Mouse (Mus musculus) left cerebral cortex, postnatal 14 days (tissue): ENCODE results near the gene Rtp4. TPM values are rescaled to one million over a fixed set of nuclear protein-coding genes. Genes with fewer than 3 reads are reported as not detected.

Experiments used
- DNase-seq, 2 experiments: peaks; one replicate each; pipeline ENCODE4 v3.0.0; 2021 to 2022; ENCODE audit warnings: low spot score in 2 of 2, mixed read lengths in 1 of 2
- intact Hi-C: fragments of 180-260 bp; cut with DNase I; formaldehyde crosslinking; loops from one replicate; pipeline ENCODE4 v1.15.1; 2025
- total RNA-seq, 2 experiments: library from RNA; stranded (reverse); gene quantifications; 2 replicates each; pipeline ENCODE4 v1.2.3; 2021

The Rtp4 gene
- total RNA-seq, 2 experiments from 2014 or later, result 0.62 to 1.4 TPM

DNA sequence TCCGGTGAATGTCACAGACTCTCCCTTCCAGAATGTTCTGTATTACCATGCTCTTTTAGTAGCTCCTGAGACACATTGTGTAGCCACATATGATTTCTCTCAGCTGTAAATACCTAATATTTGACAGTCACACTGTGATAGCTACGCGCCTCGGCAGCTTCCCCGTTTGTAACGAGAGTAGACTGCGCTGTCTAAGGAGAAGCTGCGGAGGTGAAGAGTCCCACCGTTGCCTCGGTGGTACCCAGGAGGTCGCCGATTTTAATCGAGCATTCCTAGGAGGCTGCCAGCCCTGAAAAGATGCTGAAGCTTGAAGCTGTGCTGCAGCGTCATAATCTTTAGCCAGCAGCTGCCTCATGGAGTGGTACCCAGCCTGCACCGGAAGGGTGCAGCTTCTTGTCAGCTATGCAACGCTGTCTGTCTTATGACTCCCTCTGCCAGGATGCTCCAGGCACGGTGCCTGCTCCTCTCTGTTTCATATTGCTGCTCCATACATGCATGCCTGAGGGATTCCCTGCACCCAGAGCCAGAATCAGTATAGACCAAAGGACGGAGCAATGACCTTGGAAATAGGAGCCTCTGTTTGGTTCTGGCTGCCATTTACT is 31.0 kb downstream of the Rtp4 start:
- peak; percentile 7 to 10 for DNase-seq
- intact Hi-C loops, result loop anchor here (1.0 to 2.0 kb wide), 2 partner anchors 347 to 402 kb away; no protein-coding TSS in a partner anchor

DNA sequence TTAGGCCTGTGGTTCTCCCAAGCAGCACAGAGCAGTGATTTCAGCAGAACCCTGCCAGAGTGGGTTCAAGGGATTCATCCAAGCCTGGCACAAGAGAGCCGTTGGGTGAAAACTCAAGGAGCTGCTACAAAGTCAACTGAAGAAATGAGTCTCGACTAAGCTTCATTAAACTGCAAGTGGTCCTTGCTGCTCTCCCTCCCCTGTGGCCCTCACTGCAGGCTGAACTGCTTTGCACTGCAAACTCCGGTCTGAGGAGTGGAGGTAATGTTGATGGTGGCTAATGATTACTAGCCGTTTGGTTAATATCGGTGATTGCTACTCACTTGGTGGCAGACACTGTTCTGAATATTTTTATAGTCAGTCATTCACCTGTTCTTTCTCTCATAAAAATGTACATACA is 34.6 kb downstream of the Rtp4 start:
- DNase-seq, result no peak
- intact Hi-C loops, result no loop called here

DNA sequence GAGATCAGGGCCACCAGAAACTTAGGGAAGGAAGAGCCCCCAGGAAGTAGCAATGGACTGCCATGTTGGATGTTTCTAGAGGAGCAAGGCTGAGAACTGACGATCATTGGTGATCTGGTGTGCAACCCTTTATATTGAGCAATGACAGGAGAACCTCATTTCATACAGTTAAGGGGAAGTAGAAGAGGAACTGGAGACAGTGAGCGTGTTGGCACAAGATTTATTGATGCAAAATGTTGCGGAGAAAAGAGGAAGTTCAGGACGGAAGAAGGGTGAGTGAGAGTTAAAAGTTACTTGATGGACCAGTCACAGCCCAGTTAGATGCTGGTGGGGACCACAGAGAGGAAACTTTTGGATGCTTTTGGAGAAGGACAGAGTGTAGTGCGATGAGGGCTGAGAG is 37.1 kb downstream of the Rtp4 start:
- intact Hi-C loops, result no loop called here
- DNase-seq, result no peak

DNA sequence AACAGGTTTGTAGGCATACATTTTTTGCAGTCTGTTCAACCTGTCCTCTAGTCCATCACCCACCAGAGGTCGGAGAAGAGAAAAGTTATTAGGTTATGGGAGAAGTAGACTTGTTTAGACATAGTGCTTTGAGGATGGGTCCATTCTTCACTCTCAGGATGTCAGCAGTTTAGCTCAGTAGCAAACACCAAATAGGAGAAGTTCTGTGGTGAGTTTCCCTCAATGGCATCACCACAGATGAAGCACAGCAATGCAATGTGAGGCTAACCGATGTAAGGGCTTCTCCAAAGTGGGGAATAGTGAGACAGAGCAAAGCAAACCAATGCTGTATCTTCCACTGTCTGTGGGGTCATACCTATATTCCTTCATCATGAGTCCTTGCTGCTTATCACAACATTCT is 37.6 kb downstream of the Rtp4 start:
- DNase-seq, result no peak
- intact Hi-C loops, result no loop called here

DNA sequence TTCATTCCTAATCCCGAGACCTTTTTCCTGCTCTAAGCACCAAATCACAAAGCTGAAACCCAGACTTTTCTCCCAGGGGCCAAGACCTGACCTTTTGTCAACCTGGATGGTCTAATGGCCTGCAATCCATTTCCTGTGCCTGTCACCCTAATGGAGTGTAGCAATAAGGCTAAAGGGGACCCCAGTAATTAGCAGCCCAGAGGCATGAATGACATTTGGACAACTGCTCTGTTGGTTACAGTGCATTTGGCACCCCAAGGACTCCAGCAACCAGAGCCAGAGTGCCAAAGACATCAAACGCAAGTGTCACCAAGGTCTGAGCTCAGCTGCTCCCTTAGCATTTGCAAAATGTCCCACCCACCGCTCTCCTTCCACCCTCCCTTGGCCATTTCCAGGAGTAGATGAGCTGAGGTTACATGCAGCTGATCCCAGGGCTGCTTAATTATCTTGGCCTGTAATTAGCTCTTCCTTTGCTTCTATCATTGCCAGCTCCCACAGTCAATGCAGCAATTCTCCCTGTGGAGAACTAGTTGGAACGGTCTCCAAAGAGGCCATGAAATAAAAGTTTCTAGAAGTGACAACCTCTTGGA is 48.4 kb downstream of the Rtp4 start:
- no peak for DNase-seq
- intact Hi-C loops, result no loop called here

DNA sequence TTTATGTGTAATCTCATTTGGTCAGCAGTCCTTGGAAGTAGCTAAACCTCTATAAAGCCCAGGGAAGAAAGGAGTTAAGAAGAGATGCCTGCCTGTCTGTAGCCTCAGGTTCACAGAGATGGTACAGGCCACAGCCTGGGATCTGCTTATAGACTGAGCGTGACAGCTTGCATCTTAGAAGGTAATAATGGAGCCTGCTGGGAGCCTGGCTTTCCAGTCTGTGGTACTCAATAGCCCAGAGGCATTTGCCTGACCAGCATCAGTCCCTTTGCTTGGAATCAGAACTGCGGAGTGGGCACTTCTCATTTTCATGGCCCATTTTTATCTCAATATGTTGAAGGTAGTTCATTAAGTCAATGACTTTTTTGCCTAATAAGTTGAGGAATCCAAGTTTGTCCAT is 54.5 kb downstream of the Rtp4 start:
- DNase-seq, result no peak
- intact Hi-C loops, result no loop called here

DNA sequence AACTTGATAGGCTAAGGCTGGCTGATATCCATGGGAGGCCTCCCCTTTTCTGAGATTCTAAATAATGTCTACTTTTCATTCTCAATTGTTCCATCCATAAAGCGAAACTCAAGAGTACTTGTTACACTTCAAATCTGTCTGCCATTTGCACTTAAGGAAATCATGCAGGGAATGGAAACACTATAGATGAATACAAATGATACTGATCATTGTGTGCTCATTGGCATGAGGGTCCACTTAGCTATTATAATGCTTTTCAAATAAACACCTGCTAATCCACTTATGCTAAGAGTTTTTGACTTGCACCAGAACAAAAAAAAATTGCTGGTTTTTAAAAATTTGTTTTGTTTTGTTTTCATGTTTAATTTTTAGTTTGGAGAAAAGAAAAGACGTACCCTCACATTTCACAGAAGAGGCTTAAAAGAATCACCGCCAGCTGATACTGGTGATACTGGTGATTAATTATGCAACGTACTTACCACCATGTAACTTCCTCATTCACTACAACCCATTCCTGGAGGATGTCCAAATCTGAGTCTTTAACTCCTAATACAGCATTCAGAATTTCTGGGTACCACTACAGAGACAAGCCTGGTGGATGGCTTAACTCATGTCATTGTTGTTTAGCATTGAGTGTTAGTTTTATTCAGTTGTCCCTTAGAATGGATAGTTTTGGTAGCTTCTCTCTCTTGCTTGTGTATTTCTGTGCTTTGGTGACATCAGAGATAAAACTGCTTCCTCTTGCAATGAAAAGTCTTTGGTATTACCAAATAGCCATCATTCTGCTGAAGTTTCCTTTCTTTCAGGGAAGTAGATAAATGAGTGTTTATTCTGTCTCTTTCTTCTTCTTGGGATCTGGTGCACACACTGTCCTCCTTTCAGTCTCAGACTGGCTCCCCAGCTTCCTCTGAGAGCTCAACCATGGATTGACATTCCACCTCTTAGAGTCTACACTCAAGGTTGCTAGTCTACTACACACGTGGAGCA is 71.3 kb downstream of the Rtp4 start:
- intact Hi-C loops, result no loop called here

DNA sequence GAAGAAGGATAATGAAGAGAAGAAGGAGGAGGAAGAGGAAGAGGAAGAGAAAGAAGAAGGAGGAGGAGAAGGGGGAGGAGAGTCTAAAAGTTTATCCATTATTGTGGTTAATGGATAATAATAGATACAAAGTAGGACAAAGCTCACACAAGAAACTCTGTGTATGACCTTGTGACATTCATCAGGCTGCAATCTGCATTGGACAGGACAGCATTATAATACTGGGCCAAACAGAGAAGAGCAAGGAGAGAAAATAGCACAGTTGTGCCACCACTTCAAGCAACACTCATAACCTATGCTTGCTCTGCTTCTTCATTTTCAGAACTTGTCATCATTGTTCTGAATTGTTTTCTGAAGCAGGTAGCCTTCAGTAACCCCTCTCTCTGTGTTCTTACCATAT is 72.4 kb downstream of the Rtp4 start:
- no peak for DNase-seq
- intact Hi-C loops, result no loop called here

More for the DNA sequence above, 71.3 kb downstream of the Rtp4 start:
- DNase-seq, result no peak

DNA sequence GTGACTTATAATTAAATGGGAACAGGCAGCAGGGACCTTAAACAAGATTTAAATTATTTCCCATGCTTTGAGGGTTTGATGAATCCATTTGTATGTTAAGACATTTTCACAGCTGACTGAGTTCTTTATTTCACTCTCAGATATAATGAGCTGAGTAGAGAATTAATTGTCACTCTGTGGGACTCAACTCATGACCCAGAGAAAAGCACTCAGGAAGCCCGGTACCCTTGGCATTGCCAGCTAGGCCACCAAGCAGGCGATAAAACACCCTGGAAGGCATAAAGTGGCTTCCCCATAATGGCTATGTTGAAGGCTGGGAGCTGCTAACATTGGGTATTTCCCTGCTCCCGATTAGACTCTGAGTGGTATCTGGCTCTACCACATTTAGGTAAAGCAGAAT is 76.6 kb downstream of the Rtp4 start:
- intact Hi-C loops, result no loop called here
- DNase-seq, result no peak

DNA sequence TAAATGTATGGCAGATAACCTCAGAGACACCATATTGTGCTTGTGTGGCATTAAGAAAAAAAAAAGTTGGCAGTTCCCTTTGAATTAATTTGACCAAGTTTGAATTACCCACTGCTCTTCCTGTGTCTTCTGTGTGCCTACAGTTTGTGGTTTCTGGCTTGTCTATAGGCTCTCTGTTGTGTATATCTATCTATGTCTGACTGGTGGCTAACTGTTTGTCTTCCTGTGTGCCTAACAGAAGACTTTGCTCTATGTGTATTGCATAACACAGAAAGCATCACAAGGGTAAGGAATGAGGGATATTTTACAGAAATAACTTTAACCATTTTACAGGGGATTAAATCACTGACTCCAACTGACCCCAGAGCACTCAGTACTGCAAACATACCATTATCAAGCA is 77.9 kb downstream of the Rtp4 start:
- intact Hi-C loops, result no loop called here
- no peak for DNase-seq

DNA sequence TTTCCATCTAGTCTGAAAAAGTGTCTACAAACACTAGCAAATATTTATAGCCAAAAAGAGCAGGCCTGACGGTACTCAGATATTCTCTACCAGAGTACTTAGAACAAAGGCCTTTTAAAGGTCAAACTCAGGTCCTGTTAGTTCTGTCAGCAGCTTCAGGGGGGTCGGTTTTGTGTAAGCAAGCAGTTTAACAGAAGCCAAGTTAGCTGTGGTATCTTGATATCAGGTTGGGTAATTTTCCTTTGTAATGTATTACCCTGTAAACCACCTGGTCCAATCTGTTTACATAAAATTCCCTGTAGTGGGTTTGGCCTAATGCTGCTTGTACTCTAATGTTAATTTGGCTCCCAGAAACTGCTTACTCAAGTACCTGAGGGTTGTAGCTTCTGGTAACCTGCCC is 86.1 kb downstream of the Rtp4 start:
- intact Hi-C loops, result no loop called here
- no peak for DNase-seq

DNA sequence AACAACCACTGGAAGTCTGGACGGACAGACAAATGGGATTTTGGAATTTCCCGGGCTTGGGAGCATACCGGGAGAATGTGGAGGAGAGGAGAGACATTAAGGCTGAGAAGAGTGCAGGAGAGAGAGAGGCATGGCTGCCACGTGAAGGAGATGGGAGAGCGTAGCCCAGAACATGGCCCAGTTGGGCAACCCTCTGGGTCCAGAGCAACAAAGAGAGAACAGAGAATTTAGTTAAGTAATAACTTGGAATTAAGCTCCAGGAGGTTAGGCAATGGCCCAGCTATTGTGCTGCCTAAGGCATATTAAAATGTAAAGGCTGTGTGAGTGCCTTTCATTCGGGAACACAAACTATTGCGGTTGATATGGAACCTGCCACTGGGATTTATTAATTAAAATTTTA is 86.6 kb downstream of the Rtp4 start:
- DNase-seq, result no peak
- intact Hi-C loops, result no loop called here

DNA sequence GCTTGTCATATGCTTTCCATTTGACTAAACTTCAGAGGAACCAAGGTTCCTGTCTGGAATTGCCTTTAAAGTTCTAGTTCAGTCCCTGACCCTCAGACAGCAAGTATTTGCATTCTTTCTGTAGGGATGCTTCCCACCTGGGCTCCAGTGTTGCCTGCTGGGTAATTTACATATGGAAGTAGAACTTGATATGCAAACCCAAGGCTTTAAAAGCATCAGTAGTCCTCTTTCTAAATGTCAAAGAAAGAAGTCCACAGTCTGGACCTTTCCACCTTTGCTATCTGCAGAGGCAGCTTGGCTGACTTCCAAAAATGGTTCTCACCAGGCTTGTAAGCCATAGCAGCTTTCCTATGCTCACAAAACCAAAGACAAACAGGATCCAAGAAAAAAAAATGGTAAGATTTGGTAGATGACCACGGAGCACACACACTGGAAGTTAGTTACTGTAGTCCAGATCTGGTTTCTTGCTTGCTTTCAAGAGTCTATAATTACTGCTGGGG is 87.9 kb downstream of the Rtp4 start:
- no peak for DNase-seq
- intact Hi-C loops, result no loop called here

DNA sequence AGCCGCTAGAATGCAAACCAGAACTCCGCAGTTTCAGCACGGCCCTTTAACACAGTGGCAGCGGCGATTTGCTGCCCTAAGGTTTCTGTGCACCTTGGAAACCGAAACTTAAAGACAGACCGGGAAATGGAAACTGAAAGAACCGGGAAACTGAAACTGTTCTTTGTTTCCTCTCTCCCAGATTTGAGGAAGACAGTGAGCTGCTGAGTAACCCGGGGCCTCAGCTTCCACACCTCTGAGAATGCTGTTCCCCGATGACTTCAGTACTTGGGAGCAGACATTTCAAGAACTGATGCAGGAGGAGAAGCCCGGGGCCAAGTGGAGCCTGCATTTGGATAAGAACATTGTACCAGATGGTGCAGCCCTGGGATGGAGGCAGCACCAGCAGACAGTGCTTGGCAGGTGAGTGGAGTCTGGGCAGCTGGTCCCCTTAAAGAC is 89.7 kb downstream of the Rtp4 start:
- intact Hi-C loops, result no loop called here
- peak; percentile 4 to 5 for DNase-seq

DNA sequence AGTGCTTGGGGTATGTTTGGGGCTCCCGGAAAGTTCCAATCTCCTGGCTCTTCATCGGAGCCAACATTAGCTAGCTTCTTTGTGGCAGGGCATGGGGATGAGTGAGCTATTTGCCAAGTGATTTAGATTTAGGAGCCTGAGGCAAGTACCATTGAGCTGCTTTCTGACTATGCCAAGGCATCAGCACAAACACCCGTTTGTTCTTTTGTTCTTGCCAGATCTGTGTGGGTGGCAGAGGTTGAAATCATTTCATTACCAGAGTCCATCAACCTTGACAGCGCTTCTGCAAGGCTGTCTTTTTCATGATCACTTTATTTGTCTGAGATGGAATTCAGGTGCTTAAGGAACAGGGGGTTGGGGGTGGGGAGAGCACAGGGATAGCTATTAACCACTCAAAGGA is 104.1 kb downstream of the Rtp4 start:
- intact Hi-C loops, result no loop called here
- DNase-seq, result no peak

DNA sequence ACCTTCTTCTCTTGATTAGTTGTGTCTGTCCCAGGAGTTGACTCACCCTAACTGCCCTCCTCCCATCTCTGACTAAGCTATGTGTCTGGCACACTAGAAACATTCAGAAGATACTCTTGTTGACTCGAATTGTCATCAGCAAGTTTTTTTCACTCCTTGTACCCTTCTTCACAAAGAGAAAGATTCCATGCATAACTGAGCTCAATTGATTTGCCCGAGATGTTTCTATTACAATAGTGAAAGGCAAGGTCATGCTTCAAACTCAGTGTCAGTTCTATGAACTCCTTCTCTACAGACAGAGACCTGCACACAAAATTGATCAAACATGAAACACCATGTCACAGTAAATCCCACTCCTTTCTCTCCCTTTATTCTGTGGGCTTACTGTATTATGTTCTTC is 111.4 kb downstream of the Rtp4 start:
- no peak for DNase-seq
- intact Hi-C loops, result no loop called here

DNA sequence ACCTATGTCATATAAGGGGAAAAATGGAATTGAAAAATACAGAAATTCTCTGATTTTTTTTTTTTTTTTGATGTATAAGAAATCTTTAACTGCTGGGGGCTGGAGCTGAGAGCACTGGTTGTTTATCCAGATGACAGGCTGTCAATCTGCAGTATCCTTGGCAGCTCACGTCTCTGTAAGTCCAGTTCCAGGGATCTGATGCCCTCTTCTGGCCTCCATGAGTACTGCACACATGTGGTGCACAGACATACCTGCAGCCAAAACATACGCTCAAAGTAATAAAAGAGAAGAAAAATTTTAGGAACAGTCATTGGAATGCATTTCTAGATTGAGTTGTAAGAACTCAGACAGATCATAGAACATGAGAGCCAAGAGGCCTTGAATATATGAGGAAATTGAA is 112.6 kb downstream of the Rtp4 start:
- no peak for DNase-seq
- intact Hi-C loops, result no loop called here

DNA sequence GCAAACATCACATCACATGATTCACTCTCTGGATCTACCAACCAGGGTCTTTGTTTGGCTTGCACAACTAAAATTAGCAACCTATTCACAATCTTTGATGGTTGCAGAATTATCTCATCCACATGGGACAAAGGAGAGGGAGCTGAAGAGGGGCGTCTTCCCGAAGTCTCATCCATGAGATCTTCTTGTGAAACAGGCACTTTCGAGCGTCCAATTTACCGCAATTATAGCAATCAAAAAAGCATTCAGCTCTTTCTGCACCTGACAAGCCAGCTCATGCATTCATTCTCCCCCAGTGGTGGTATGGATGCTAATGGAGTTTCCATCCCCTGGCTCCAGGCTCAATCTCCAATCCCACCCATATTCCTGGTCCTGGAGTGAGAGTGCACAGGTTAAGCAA is 132.9 kb downstream of the Rtp4 start:
- peak in 1 of 2 experiments; percentile 9 for DNase-seq
- intact Hi-C loops, result no loop called here

DNA sequence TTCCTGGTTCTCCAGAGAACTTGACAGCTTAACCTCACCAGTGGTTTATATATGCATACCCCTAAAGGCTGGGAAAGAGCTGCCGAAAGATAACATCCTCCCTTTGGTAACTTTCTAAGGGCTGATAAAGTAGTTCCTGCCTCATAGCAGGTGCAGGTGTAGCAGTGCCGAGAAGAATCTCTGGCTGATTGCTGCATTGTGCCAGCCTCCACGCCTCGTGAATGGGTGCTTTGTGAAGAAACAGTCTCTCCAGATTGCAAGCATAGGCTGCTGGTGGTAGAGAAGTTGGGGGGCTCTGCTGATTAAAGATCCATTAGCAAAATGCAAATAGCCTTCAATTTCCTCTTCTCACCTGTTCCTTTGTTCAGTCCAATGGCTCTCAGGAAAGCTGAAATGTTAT is 133.4 kb downstream of the Rtp4 start:
- no peak for DNase-seq
- intact Hi-C loops, result no loop called here
